Mouse (Mus musculus) liver, postnatal 0 days (tissue): ENCODE data around the gene Aff3.

Source experiments
- CTCF ChIP-seq: sonication (generic); IDR thresholded peaks from 2 replicates; pipeline ENCODE4 v1.5.1; 2016; ENCODE audit warnings: antibody characterized with exemption, low read depth
- EP300 ChIP-seq: IDR thresholded peaks from 2 replicates; pipeline ENCODE4 v1.6.1; 2016; ENCODE audit warnings: antibody characterized with exemption, low read depth, mild to moderate bottlenecking

GRCm38 (mm10) chr1:38511076-38511475 is 153.7 kb downstream of the Aff3 start:
- no peak for TF ChIP-seq CTCF
- no peak for TF ChIP-seq EP300
